Mouse (Mus musculus) spleen, adult 2 months (tissue): ENCODE measurements around the gene Tradd.
A peak's percentile ranks its signal among the peaks of the same experiment; 100 is the strongest.

Experiments used
- CTCF ChIP-seq: fragments of 200-500 bp; IDR thresholded peaks from 2 replicates; pipeline ENCODE4 v1.5.1; 2011; ENCODE audit warnings: mild to moderate bottlenecking, inconsistent platforms; ENCODE audit not compliant: insufficient read depth, insufficient read length, insufficient replicate concordance; ENCODE audit errors: extremely low read depth
- POLR2A ChIP-seq: fragments of 200-500 bp; IDR thresholded peaks from 2 replicates; pipeline ENCODE4 v1.6.1; 2011; ENCODE audit warnings: low read depth, low read length, inconsistent platforms

DNA sequence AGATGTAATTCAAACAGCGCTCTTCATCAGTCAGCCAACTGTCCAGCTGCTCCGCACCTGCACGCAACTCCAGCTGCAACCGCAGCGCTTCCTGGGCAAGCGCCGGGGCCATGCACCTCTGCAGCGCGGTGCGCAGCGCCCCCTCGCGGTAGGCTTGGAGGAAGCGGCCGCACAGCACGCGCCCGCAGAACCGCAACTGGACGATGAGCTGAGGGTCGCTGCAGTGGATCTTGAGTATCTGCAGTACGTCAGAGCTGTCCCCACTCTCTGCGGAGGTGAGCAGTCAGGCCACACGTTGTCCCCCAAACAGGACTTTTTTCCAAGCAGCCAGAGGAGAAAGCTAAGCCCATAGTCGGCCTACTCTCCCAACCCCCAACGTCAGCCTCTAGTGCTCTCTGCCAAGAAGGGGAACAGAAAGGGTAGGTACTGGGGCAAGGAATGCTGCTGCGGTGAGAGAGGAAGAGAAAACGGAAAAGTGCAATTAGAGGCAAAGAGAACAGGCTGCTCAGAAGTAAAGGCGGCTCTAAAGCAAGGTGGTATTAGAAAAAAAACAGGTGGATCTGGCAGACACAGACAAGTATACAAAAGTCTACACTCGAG is 4.6 kb downstream of the Tradd start:
- TF ChIP-seq CTCF (peak; percentile 92), POLR2A (no peak)
